Mouse (Mus musculus) liver, adult 2 months (tissue): Measurements from ENCODE around the gene Dok5. TPM values are rescaled to one million over a fixed set of nuclear protein-coding genes. Genes with fewer than 3 reads are reported as not detected.

ENCODE experiments used
- DNase-seq: peaks from one replicate; pipeline ENCODE4 v3.0.0-alpha.2; 2011; ENCODE audit warnings: low read depth, low spot score; ENCODE audit errors: extremely low read depth
- H3K27ac ChIP-seq: fragments of 200-500 bp; replicated peaks from 2 replicates; pipeline ENCODE4 v1.5.1; 2012; ENCODE audit warnings: low read depth, mild to moderate bottlenecking, control low read depth, inconsistent platforms, low read length; ENCODE audit not compliant: insufficient read depth
- H3K27me3 ChIP-seq: fragments of 200-500 bp; 2 replicates; pipeline ENCODE4 v1.6.1; 2012; ENCODE audit warnings: mild to moderate bottlenecking, moderate library complexity, low read length, inconsistent platforms; ENCODE audit not compliant: control insufficient read depth, insufficient read depth
- H3K36me3 ChIP-seq: fragments of 200-500 bp; 2 replicates; pipeline ENCODE4 v1.6.1; 2012; ENCODE audit warnings: low read length, inconsistent platforms; ENCODE audit not compliant: control insufficient read depth, insufficient read depth
- H3K4me1 ChIP-seq: fragments of 200-500 bp; 2 replicates; pipeline ENCODE4 v1.6.1; 2011; ENCODE audit warnings: low read length; ENCODE audit not compliant: control insufficient read depth, insufficient read depth
- H3K4me3 ChIP-seq: fragments of 200-500 bp; 2 replicates; pipeline ENCODE4 v1.5.1; 2011; ENCODE audit warnings: low read depth, mild to moderate bottlenecking, control low read depth, low read length, moderate library complexity; ENCODE audit not compliant: insufficient read depth
- H3K79me2 ChIP-seq: fragments of 200-500 bp; 2 replicates; pipeline ENCODE4 v1.6.1; 2012; ENCODE audit warnings: inconsistent platforms, mild to moderate bottlenecking, low read length, moderate library complexity; ENCODE audit not compliant: control insufficient read depth, insufficient read depth
- H3K9ac ChIP-seq: fragments of 200-500 bp; 2 replicates; pipeline ENCODE4 v1.6.1; 2012; ENCODE audit warnings: low read depth, mild to moderate bottlenecking, control low read depth, inconsistent platforms, low read length
- CTCF ChIP-seq: fragments of 200-500 bp; IDR thresholded peaks from 2 replicates; pipeline ENCODE4 v1.5.1; 2011; ENCODE audit warnings: low read depth, low read length, control low read depth
- POLR2A ChIP-seq: fragments of 200-500 bp; IDR thresholded peaks from 2 replicates; pipeline ENCODE4 v1.6.1; 2011; ENCODE audit warnings: low read length, control low read depth; ENCODE audit not compliant: insufficient read depth; ENCODE audit errors: extremely low read depth
- WGBS: fragments of 180-500 bp; shearing (Covaris S2); methylation state at CpG from one replicate; pipeline ENCODE4 v1.1.7; 2018; 5-methylcytosine and 5-hydroxymethylcytosine counted together
- polyA plus RNA-seq: library from polyadenylated mRNA; depleted of rRNA; stranded (reverse); fragments of >200 nt; gene quantifications from 2 replicates; pipeline ENCODE4 v1.2.3, GENCODE M21; 2012
- total RNA-seq: library from RNA; depleted of rRNA; stranded (reverse); fragments of >200 nt; gene quantifications from 2 replicates; pipeline ENCODE4 v1.2.3, GENCODE M21; 2014

The Dok5 gene
- total and polyA plus RNA-seq, 2 experiments, result not detected

GRCm38 (mm10) chr2:170706488-170706887, 25.1 kb upstream of the Dok5 start:
- TF ChIP-seq CTCF, result no peak
- TF ChIP-seq POLR2A, result no peak
- Histone ChIP-seq H3K4me1 (no peaks in the 10 kb centered on the region), H3K27ac (no peak overlapping the region), H3K27me3 (no peaks in the 10 kb centered on the region), H3K36me3 (no peaks in the 10 kb centered on the region), H3K79me2 (no peaks in the 10 kb centered on the region), H3K9ac (no peak overlapping the region), H3K4me3 (no peak overlapping the region)
- no peak for DNase-seq
- 91% methylated on average over 4 of the region's 4 CpGs for WGBS

- TF ChIP-seq POLR2A, result no peak
- no peak for TF ChIP-seq CTCF
- WGBS, result 83% methylated on average over 3 of the region's 3 CpGs
Measured at GRCm38 (mm10) chr2:170707672-170708071, 23.9 kb upstream of the Dok5 start.

GRCm38 (mm10) chr2:170708901-170709300, 22.7 kb upstream of the Dok5 start:
- 79% methylated on average over 9 of the region's 9 CpGs for WGBS
- no peak for TF ChIP-seq CTCF
- no peak for TF ChIP-seq POLR2A
- Histone ChIP-seq H3K4me3 (no peak overlapping the region), H3K4me1 (no peaks in the 10 kb centered on the region), H3K9ac (no peak overlapping the region), H3K27ac (no peak overlapping the region), H3K27me3 (no peaks in the 10 kb centered on the region; the same call in 1 of the 2 replicates), H3K36me3 (no peaks in the 10 kb centered on the region), H3K79me2 (no peaks in the 10 kb centered on the region)
- DNase-seq, result no peak

More at GRCm38 (mm10) chr2:170707672-170708071, 23.9 kb upstream of the Dok5 start:
- H3K36me3 ChIP-seq, result no peaks in the 10 kb centered on the region
- no peak overlapping the region for H3K9ac ChIP-seq
- H3K27ac ChIP-seq, result no peak overlapping the region
- H3K4me3 ChIP-seq, result no peak overlapping the region
- H3K79me2 ChIP-seq, result no peaks in the 10 kb centered on the region
- DNase-seq, result no peak
- H3K27me3 ChIP-seq, result no peaks in the 10 kb centered on the region
- no peaks in the 10 kb centered on the region for H3K4me1 ChIP-seq

- H3K4me3 ChIP-seq, result no peak overlapping the region
- no peak overlapping the region for H3K9ac ChIP-seq
- no peaks in the 10 kb centered on the region for H3K4me1 ChIP-seq
- no peaks in the 10 kb centered on the region; the same call in 1 of the 2 replicates for H3K27me3 ChIP-seq
- H3K36me3 ChIP-seq, result no peaks in the 10 kb centered on the region
- DNase-seq, result no peak
- WGBS, result 84% methylated on average over 11 of the region's 11 CpGs
- no peak overlapping the region for H3K27ac ChIP-seq
- TF ChIP-seq CTCF (no peak), POLR2A (no peak)
- H3K79me2 ChIP-seq, result no peaks in the 10 kb centered on the region
Measured at GRCm38 (mm10) chr2:170712658-170713285, 18.8 kb upstream of the Dok5 start.

- WGBS, result 50% methylated on average over 4 of the region's 4 CpGs
- TF ChIP-seq CTCF (no peak), POLR2A (no peak)
Measured at GRCm38 (mm10) chr2:170720386-170720785, 11.2 kb upstream of the Dok5 start.

GRCm38 (mm10) chr2:170724136-170724535, 7.5 kb upstream of the Dok5 start:
- no peaks in the 10 kb centered on the region for H3K4me1 ChIP-seq
- 63% methylated on average over 13 of the region's 13 CpGs for WGBS
- no peak overlapping the region for H3K4me3 ChIP-seq
- no peak for DNase-seq
- H3K9ac ChIP-seq, result no peak overlapping the region
- H3K27me3 ChIP-seq, result no peaks in the 10 kb centered on the region
- no peaks in the 10 kb centered on the region for H3K79me2 ChIP-seq
- H3K36me3 ChIP-seq, result no peaks in the 10 kb centered on the region
- H3K27ac ChIP-seq, result no peak overlapping the region
- no peak for TF ChIP-seq CTCF
- no peak for TF ChIP-seq POLR2A

More at GRCm38 (mm10) chr2:170720386-170720785, 11.2 kb upstream of the Dok5 start:
- Histone ChIP-seq H3K27me3 (no peaks in the 10 kb centered on the region), H3K4me1 (no peaks in the 10 kb centered on the region), H3K9ac (no peak overlapping the region), H3K27ac (no peak overlapping the region), H3K36me3 (no peaks in the 10 kb centered on the region), H3K4me3 (no peak overlapping the region), H3K79me2 (no peaks in the 10 kb centered on the region)
- DNase-seq, result no peak
